Mouse (Mus musculus) CH12.LX (cell line): Measurements from ENCODE around the gene Rbm11. TPM values are rescaled to one million over a fixed set of nuclear protein-coding genes. Genes with fewer than 3 reads are reported as not detected.

ENCODE experiments used
- DNase-seq: peaks from one replicate; pipeline ENCODE4 v3.0.0-alpha.2; 2013; ENCODE audit errors: extremely low read depth
- H3K27ac ChIP-seq: 2 replicates; pipeline ENCODE4 v1.5.1; 2012; ENCODE audit warnings: low read depth, mild to moderate bottlenecking, control low read depth, moderate library complexity; ENCODE audit not compliant: insufficient read depth
- H3K27me3 ChIP-seq: replicated peaks from 2 replicates; pipeline ENCODE3; 2012; ENCODE audit warnings: inconsistent platforms
- H3K36me3 ChIP-seq, 2 experiments: replicated peaks in 1 of 2; 2 replicates each; pipeline versions ENCODE3 to v1.6.1; 2012; ENCODE audit warnings: inconsistent platforms in 1 of 2, low read length in 1 of 2, mild to moderate bottlenecking in 1 of 2, mixed read lengths in 1 of 2, moderate library complexity in 1 of 2; ENCODE audit not compliant: control insufficient read depth in 1 of 2, insufficient read depth in 1 of 2
- H3K4me1 ChIP-seq, 2 experiments: 2 replicates each; pipeline ENCODE4 v1.6.1; 2012; ENCODE audit warnings: inconsistent platforms in 1 of 2, moderate library complexity in 1 of 2; ENCODE audit not compliant: insufficient read depth in 2 of 2, control insufficient read depth in 1 of 2
- H3K4me2 ChIP-seq: 2 replicates; pipeline ENCODE4 v1.6.1; 2012; ENCODE audit warnings: low read depth, mild to moderate bottlenecking, control low read depth; ENCODE audit not compliant: poor library complexity, insufficient read depth, severe bottlenecking
- H3K4me3 ChIP-seq, 3 experiments: fragments of 150-350 bp in 1 of 3; sonication (generic) in 1 of 3; replicated peaks in 1 of 3; 2 replicates each; pipeline versions ENCODE3 to v1.5.1; 2011 to 2012; ENCODE audit warnings: low read depth in 2 of 3, low read length in 2 of 3, mild to moderate bottlenecking in 2 of 3, moderate library complexity in 2 of 3, control low read depth in 1 of 3, improper control_type of control experiment in 1 of 3, inconsistent platforms in 1 of 3, mixed read lengths in 1 of 3; ENCODE audit not compliant: poor library complexity in 1 of 3
- H3K79me2 ChIP-seq: replicated peaks from 2 replicates; pipeline ENCODE4 v1.6.1; 2012; ENCODE audit warnings: mild to moderate bottlenecking, moderate library complexity; ENCODE audit not compliant: control insufficient read depth, poor library complexity, insufficient read depth, severe bottlenecking; ENCODE audit errors: extremely low read depth
- H3K9ac ChIP-seq: 2 replicates; pipeline ENCODE4 v1.6.1; 2012; ENCODE audit warnings: low read depth, mild to moderate bottlenecking, control low read depth, moderate library complexity; ENCODE audit not compliant: insufficient read depth
- H3K9me3 ChIP-seq: replicated peaks from 2 replicates; pipeline ENCODE3; 2012; ENCODE audit warnings: low read length, inconsistent platforms, mixed read lengths
- BHLHE40 ChIP-seq: IDR thresholded peaks from 2 replicates; pipeline ENCODE4 v1.6.1; 2011; ENCODE audit warnings: mild to moderate bottlenecking, low read depth, low read length, improper control_type of control experiment
- E2F4 ChIP-seq: IDR thresholded peaks from 2 replicates; pipeline ENCODE4 v1.6.1; 2011; ENCODE audit warnings: low read depth, low read length, improper control_type of control experiment; ENCODE audit not compliant: insufficient replicate concordance
- EP300 ChIP-seq: IDR thresholded peaks from 2 replicates; pipeline ENCODE4 v1.6.1; 2011; ENCODE audit warnings: low read length, improper control_type of control experiment
- GABPA ChIP-seq: IDR thresholded peaks from 2 replicates; pipeline ENCODE4 v1.6.1; 2012; ENCODE audit warnings: low read depth, low read length, improper control_type of control experiment, inconsistent platforms; ENCODE audit not compliant: insufficient replicate concordance
- HCFC1 ChIP-seq: IDR thresholded peaks from 2 replicates; pipeline ENCODE4 v1.6.1; 2012; ENCODE audit warnings: low read depth, mild to moderate bottlenecking, inconsistent platforms, low read length, improper control_type of control experiment
- JUN ChIP-seq: IDR thresholded peaks from 2 replicates; pipeline ENCODE4 v1.6.1; 2011; ENCODE audit warnings: low read depth, mild to moderate bottlenecking, low read length, improper control_type of control experiment, moderate library complexity; ENCODE audit not compliant: insufficient read depth
- JUND ChIP-seq: conservative IDR thresholded peaks from 2 replicates; pipeline ENCODE4 v1.6.1; 2011; ENCODE audit warnings: low read depth, low read length, improper control_type of control experiment
- KAT2A ChIP-seq: IDR thresholded peaks from 2 replicates; pipeline ENCODE4 v1.6.1; 2012; ENCODE audit warnings: low read length, improper control_type of control experiment, inconsistent platforms; ENCODE audit not compliant: insufficient replicate concordance
- MAX ChIP-seq: IDR thresholded peaks from 2 replicates; pipeline ENCODE4 v1.6.1; 2011; ENCODE audit warnings: low read length, improper control_type of control experiment
- MAZ ChIP-seq: IDR thresholded peaks from 2 replicates; pipeline ENCODE4 v1.6.1; 2012; ENCODE audit warnings: low read depth, mild to moderate bottlenecking, inconsistent platforms, low read length, improper control_type of control experiment, moderate library complexity
- MEF2A ChIP-seq: IDR thresholded peaks from 2 replicates; pipeline ENCODE4 v1.6.1; 2014; ENCODE audit warnings: low read depth, mild to moderate bottlenecking, inconsistent platforms, low read length, improper control_type of control experiment, borderline replicate concordance
- NELFE ChIP-seq: IDR thresholded peaks from 2 replicates; pipeline ENCODE4 v1.6.1; 2011; ENCODE audit warnings: low read depth, low read length, improper control_type of control experiment
- NRF1 ChIP-seq: IDR thresholded peaks from 2 replicates; pipeline ENCODE4 v1.6.1; 2014; ENCODE audit warnings: low read depth, mild to moderate bottlenecking, inconsistent platforms, low read length, improper control_type of control experiment, moderate library complexity
- PAX5 ChIP-seq: IDR thresholded peaks from 2 replicates; pipeline ENCODE4 v1.6.1; 2012; ENCODE audit warnings: low read length, inconsistent platforms, mixed read lengths
- POLR2AphosphoS2 ChIP-seq: IDR thresholded peaks from 2 replicates; pipeline ENCODE4 v1.6.1; 2011; ENCODE audit warnings: low read depth, low read length, improper control_type of control experiment
- RAD21 ChIP-seq: IDR thresholded peaks from 2 replicates; pipeline ENCODE4 v1.6.1; 2011; ENCODE audit warnings: low read depth, mild to moderate bottlenecking, low read length, improper control_type of control experiment, moderate library complexity
- RCOR1 ChIP-seq: conservative IDR thresholded peaks from 2 replicates; pipeline ENCODE4 v1.6.1; 2012; ENCODE audit warnings: low read depth, mild to moderate bottlenecking, inconsistent platforms, low read length, improper control_type of control experiment
- SMC3 ChIP-seq: IDR thresholded peaks from 2 replicates; pipeline ENCODE4 v1.6.1; 2011; ENCODE audit warnings: low read depth, low read length, improper control_type of control experiment
- TBP ChIP-seq: conservative IDR thresholded peaks from 2 replicates; pipeline ENCODE4 v1.6.1; 2011; ENCODE audit warnings: low read depth, low read length, improper control_type of control experiment
- TCF12 ChIP-seq: IDR thresholded peaks from 2 replicates; pipeline ENCODE4 v1.6.1; 2014; ENCODE audit warnings: low read depth, mild to moderate bottlenecking, inconsistent platforms, low read length, improper control_type of control experiment
- ZC3H11A ChIP-seq: IDR thresholded peaks from 2 replicates; pipeline ENCODE4 v1.6.1; 2012; ENCODE audit warnings: low read depth, mild to moderate bottlenecking, inconsistent platforms, low read length, improper control_type of control experiment
- ZKSCAN1 ChIP-seq: IDR thresholded peaks from 2 replicates; pipeline ENCODE4 v1.6.1; 2012; ENCODE audit warnings: low read depth, inconsistent platforms, low read length, improper control_type of control experiment, borderline replicate concordance
- ZMIZ1 ChIP-seq: IDR thresholded peaks from 2 replicates; pipeline ENCODE4 v1.6.1; 2012; ENCODE audit warnings: low read depth, mild to moderate bottlenecking, inconsistent platforms, low read length, improper control_type of control experiment
- dilution Hi-C: fragments of 300-500 bp; cut with MboI; formaldehyde crosslinking; loops from 2 replicates; pipeline ENCODE4 v1.14.3; 2020; ENCODE audit warnings: low sequenced_read_pairs; ENCODE audit not compliant: extremely low pct_unique_long_range_greater_than_20kb, extremely low pct_ligation_motif_present
- in situ Hi-C: fragments of 300-500 bp; cut with MboI; formaldehyde crosslinking; loops from 3 replicates; pipeline ENCODE4 v1.14.3; 2019; ENCODE audit warnings: low sequenced_read_pairs, low pct_ligation_motif_present, low pct_unique_long_range_greater_than_20kb, mixed read lengths
- polyA plus RNA-seq: library from polyadenylated mRNA; unstranded; fragments of >175 nt; gene quantifications from 2 replicates; pipeline ENCODE4 v1.2.1, GENCODE M21; 2012; ENCODE audit warnings: low read depth; ENCODE audit not compliant: insufficient read length
- total RNA-seq, 2 experiments: library from RNA; depleted of rRNA; stranded (reverse); fragments of 300-350 nt in 1 of 2; fragments of >200 nt in 1 of 2; gene quantifications; 2 replicates each; pipeline ENCODE4 v1.2.3; 2012 to 2014

The Rbm11 gene
- total and polyA plus RNA-seq, 3 experiments = not detected

DNA sequence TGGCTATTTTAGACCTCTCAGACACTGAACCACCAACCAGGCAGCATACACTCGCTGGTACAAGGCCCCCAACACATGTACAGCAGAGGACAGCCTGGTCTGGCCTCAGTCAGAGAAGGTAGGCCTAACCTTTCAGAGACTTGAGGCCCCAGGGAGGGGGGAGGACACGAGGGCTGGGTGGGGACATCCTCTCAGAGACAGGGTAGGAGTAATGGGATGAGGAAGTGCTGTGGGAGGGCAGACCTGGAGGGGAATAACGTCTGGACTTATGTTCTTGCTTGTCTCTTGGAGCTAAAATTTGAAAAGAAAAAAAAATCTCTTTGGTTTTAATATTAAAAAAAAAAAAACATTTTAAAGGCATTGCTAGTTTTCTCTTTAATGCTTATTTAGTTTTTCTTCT lies 6.2 kb upstream of the Rbm11 start:
- Histone ChIP-seq H3K4me2 (no peak overlapping the region), H3K27ac (no peak overlapping the region), H3K36me3 (no peaks in the 10 kb centered on the region), H3K4me3 (no peak overlapping the region), H3K9me3 (peaks cover 40% of the 10 kb centered on the region), H3K9ac (no peak overlapping the region), H3K79me2 (no peaks in the 10 kb centered on the region), H3K4me1 (no peaks in the 10 kb centered on the region), H3K27me3 (no peaks in the 10 kb centered on the region)
- TF ChIP-seq EP300 (no peak), JUND (no peak), SMC3 (no peak), NRF1 (no peak), RAD21 (no peak), BHLHE40 (no peak), RCOR1 (no peak), MAZ (no peak), TBP (no peak), MEF2A (no peak), KAT2A (no peak), JUN (no peak), NELFE (no peak), MAX (no peak), GABPA (no peak), TCF12 (no peak), POLR2AphosphoS2 (no peak), ZMIZ1 (no peak)
- dilution Hi-C loops (no loop called here), in situ Hi-C loops (no loop called here)
- no peak for DNase-seq

DNA sequence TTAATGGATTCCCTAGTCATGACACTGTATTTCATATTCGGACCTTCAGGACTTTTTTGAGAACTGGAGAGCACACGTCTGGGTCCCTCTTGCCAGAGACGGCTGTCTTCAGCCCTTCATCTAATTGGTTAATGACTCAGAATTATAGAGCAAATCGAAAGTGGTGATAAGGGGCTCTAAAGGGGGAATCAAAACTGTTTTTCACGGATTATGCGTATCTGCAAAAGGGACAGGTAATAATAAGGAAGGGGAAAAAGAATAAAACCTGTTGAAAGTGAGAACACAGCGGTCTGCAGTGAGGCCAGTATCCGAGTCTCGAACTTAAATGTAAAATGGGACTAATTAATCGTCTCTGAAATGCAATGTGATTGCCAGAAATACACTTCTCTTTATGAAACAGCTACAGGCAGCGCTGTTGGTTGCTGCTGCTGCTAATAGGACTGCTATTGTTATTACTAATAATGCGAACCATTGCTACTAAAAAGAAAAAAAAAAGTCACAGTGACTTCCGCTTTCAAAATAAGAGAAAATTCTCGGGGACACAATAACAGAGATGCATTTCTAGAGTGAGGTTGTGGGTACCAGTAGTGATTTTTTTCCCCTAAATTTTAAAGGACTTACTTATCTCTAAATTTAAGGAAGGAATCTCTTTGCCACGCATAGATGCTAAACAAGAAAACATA lies 998 bp downstream of the Rbm11 start:
- no peak overlapping the region for H3K4me3 ChIP-seq

More for the DNA sequence above, 998 bp downstream of the Rbm11 start:
- H3K36me3 ChIP-seq = no peaks in the 10 kb centered on the region
- TF ChIP-seq TCF12 (no peak), BHLHE40 (no peak), SMC3 (no peak), E2F4 (no peak), JUND (no peak), MEF2A (no peak), NRF1 (no peak), ZKSCAN1 (no peak), JUN (no peak), PAX5 (no peak), POLR2AphosphoS2 (no peak), MAZ (no peak), HCFC1 (no peak), GABPA (no peak), ZC3H11A (no peak)
- H3K79me2 ChIP-seq = no peaks in the 10 kb centered on the region
- in situ Hi-C loops = no loop called here
- H3K27ac ChIP-seq = no peak overlapping the region
- no peaks in the 10 kb centered on the region for H3K27me3 ChIP-seq
- H3K9me3 ChIP-seq = peaks cover 60% of the 10 kb centered on the region
- H3K9ac ChIP-seq = no peak overlapping the region
- H3K4me1 ChIP-seq = no peaks in the 10 kb centered on the region
- H3K4me2 ChIP-seq = no peak overlapping the region
- dilution Hi-C loops = no loop called here
- no peak for DNase-seq
